Mouse (Mus musculus): ENCODE results near the gene Slc37a3. TPM values are rescaled to one million over a fixed set of nuclear protein-coding genes. Genes with fewer than 3 reads are reported as not detected.
"Not testable (repeated sequence)": the region's sequence is repeated elsewhere in the genome, so short reads cannot be mapped to it uniquely, and the experiment has no call there.

The Slc37a3 gene
- 7.4 and 11.0 TPM in 2 replicates for polyA plus RNA-seq (2012; ENCODE audit: insufficient read depth, insufficient read length, missing spikeins)

DNA sequence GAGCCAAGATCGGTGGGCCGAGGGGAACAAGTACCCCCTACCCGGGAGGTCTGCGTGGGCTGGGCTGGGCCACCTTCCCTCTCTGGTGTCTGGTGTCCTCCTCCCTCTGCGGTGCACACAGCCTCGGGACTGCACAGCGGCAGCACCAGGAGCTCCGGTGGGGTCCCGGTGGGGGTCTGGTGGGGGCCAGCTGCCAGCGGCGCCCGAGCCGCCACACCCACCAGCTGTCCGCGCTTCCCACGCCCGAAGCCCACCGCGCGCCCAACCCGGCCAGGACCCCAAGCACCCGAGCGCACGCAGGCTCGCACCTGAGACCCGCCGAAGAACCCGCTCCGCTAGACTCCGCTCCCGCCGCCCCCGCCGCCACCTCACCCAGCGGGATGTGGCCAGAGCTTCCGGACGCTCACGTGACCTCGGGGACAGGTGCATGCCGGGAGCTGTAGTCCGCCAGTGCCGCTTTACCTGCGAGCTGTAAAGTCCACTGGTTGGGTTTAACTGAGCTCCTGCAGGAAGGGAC lies at the start of gene Slc37a3:
TSS of gene Slc37a3 (minus strand) at position 365 of the 517 bp plus-strand sequence.
- peak within 1 kb of the TSS; percentile 70 for H3K4me3 ChIP-seq (ENCODE audit: insufficient read depth, low read depth, low read length)
- no peaks in the 10 kb centered on the region; the same call in 1 of the 2 replicates for H3K4me1 ChIP-seq (ENCODE audit: control insufficient read depth, insufficient read depth, insufficient read length, low read length)
- H3K27ac ChIP-seq (replicated peaks; ENCODE audit: low read depth, low read length): peak within 1 kb of the TSS; percentile 14; the same call in 1 of the 2 replicates

DNA sequence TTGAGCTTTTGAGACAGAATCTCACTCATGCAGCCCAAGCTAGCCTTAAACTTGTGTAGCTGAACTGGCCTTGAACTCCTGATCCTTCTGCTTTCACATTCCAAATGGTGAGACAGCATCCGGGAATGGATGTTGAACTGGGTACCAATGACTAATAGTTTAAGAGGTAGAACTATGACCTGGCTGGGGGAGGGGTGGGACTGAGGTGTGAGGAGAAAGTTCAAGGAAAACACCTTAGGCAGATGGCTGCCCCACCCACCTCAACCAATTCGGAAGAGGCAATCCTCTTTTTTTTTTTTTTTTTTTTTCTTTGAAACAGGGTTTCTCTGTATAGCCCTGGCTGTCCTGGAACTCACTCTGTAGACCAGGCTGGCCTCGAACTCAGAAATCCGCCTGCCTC lies 49.2 kb upstream of the Slc37a3 start:
- Histone ChIP-seq H3K27ac (replicated peaks; ENCODE audit: low read depth, low read length) (no peak overlapping the region), H3K4me3 (ENCODE audit: insufficient read depth, low read depth, low read length) (no peak overlapping the region), H3K4me1 (ENCODE audit: control insufficient read depth, insufficient read depth, insufficient read length, low read length) (no peaks in the 10 kb centered on the region)

DNA sequence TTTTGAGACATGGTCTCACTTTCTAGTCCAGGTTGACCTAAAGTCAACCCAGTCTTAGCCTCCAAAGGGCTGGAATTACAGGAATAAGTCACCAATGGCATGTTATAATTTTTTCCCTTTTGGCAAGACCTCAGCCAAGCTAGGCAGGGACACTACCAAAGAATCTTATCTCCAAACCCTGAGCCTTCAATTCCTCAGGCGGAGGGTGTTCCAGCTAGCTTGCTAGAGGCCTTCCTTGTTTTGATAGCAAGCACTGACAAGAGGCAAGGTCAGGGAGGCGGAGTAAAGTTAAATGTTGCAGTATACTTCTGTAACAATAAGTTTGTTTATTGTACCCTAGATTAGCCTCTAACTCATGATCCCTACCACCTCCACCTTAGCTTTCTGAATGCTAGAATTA lies 47.7 kb upstream of the Slc37a3 start:
- H3K4me3 ChIP-seq (ENCODE audit: insufficient read depth, low read depth, low read length): no peak overlapping the region
- no peaks in the 10 kb centered on the region for H3K4me1 ChIP-seq (ENCODE audit: control insufficient read depth, insufficient read depth, insufficient read length, low read length)
- H3K27ac ChIP-seq (replicated peaks; ENCODE audit: low read depth, low read length): no peak overlapping the region

DNA sequence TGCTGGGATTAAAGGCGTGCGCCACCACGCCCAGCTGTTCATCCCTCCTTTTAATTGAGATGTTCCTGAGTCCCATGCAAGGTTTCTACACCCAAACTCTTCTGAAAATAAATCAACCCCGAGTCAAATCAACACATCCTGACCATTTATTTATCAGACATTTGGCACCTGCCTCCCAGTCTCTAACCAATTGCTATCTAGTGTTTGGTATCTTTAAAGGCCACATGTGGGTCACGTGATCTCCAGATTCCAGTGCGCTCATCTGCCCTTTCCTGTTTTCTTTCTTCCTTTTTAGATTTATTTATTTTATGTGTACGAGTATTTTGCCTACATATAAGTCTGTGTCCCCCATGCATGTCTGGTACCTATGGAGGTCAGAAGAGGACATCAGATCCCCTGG lies 46.2 kb upstream of the Slc37a3 start:
- Histone ChIP-seq H3K4me3 (ENCODE audit: insufficient read depth, low read depth, low read length) (no peak overlapping the region), H3K4me1 (ENCODE audit: control insufficient read depth, insufficient read depth, insufficient read length, low read length) (no peaks in the 10 kb centered on the region), H3K27ac (replicated peaks; ENCODE audit: low read depth, low read length) (no peak overlapping the region)

DNA sequence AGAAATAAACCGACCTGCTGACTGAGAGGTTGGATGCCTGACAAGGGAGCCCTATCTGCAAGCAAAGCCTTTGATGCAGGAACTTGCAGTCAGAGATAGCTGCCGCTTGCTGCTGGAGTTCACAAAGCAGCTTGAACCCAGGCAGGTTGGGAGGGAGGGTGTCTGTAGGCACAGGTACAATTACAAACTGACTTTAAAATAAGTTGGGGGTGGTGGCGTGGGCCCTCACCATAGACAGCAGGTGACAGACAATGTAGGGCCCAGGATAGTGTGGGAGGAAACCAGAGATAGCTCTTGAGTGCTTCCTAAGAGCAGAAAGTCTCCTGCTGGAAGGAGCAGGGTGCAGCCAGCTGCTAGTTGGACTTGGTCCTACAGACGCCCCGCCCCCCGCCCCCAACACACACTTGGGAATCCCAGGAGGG lies 45.7 kb upstream of the Slc37a3 start:
- Histone ChIP-seq H3K27ac (replicated peaks; ENCODE audit: low read depth, low read length) (no peak overlapping the region), H3K4me1 (ENCODE audit: control insufficient read depth, insufficient read depth, insufficient read length, low read length) (no peaks in the 10 kb centered on the region; the same call in 1 of the 2 replicates), H3K4me3 (ENCODE audit: insufficient read depth, low read depth, low read length) (no peak overlapping the region)

DNA sequence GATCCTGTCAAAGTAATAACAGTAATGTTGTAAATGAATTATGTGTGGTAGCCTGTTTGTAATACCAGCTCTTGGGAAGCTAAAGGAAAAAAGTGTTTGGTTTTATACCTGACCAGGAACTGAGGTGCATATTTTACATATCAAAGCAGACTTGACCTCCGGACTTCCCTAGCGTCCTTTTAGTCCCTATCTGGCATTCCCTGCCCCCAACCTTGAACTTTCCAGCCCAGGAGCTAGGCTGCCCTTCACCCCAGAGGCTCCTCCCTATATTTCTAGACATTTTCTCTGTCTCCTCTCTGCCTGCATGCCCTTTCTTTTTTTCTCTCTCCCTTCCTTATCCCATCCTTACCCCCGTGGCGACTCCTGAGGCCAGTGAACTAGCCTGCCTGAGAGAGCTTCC lies 43.4 kb upstream of the Slc37a3 start:
- Histone ChIP-seq H3K27ac (replicated peaks; ENCODE audit: low read depth, low read length) (no peak overlapping the region), H3K4me1 (ENCODE audit: control insufficient read depth, insufficient read depth, insufficient read length, low read length) (no peaks in the 10 kb centered on the region; the same call in 1 of the 2 replicates), H3K4me3 (ENCODE audit: insufficient read depth, low read depth, low read length) (no peak overlapping the region)

DNA sequence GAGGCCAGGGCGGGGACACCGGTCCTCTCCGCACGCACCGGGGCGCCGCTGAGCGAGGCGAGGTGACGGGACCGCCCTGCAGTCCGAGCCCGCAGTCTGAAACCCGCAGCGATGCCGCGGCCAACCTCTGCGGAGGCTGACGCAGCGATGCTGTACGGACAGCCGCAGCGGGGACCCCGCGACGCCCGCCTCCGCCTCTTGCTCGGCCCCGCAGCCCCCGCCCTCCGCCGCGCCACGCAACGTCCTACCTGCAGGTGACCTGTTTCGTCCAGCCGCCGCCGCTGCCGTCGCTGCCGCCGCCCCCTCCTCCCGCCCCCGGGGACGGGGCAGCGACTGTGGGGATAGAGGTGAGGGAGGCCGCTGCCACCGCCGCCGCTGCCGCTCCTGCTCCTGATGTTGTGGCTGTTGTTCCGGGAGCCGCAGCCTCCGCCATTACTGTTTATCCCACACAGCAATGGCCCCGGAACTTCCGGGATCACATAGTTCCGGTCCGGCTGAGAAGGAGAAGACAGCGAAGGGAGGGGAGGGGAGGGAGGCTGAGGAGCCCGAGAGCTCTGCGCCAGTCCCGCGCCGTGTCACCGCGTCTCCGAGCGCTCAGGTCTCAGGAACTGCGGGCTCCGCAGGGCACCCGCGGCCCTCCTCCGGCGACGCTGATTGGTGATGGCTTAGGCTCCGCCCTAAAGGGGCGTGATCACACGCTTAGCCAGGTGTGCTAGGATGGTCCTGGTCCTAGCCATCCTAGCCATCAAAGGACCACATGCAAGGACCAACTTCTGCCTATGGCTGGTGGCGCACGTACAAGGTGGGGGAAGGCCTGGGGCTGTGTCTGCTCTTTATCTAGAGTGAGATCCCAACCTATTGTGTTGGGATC lies 42.6 kb upstream of the Slc37a3 start, which contains the start of gene Mkrn1:
TSS of gene Mkrn1 (minus strand) at position 612 of the 871 bp plus-strand sequence.
- Histone ChIP-seq H3K4me1 (ENCODE audit: control insufficient read depth, insufficient read depth, insufficient read length, low read length) (no peaks in the 10 kb centered on the region; the same call in 1 of the 2 replicates), H3K4me3 (ENCODE audit: insufficient read depth, low read depth, low read length) (peak within 1 kb of the TSS; percentile 77), H3K27ac (replicated peaks; ENCODE audit: low read depth, low read length) (no peak within 1 kb of the TSS)

DNA sequence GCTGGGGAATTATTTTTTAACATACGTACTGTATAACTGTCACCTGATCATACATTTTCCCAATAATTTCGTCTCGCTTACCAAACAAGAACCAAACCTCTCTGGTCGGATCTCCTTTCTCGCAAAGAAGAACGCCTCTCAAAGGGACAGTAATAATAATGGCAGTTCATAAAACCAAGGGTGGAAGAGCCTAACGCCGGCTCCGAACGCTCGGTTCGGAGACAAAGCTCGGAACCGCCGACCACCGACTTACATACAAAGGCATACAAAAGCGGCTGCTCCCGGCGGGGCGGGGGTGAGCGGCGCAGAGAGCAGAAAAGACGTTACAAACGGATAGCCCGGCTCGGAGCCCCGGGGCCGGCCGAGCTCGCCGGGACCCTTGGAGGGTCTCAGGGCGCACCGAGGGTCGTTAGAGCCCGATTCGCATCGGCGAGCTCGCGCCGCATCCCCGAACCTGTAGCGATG lies 41.9 kb upstream of the Slc37a3 start:
- Histone ChIP-seq H3K4me3 (ENCODE audit: insufficient read depth, low read depth, low read length) (peak overlapping the region; percentile 77), H3K4me1 (ENCODE audit: control insufficient read depth, insufficient read depth, insufficient read length, low read length) (no peaks in the 10 kb centered on the region; the same call in 1 of the 2 replicates), H3K27ac (replicated peaks; ENCODE audit: low read depth, low read length) (no peak overlapping the region)

DNA sequence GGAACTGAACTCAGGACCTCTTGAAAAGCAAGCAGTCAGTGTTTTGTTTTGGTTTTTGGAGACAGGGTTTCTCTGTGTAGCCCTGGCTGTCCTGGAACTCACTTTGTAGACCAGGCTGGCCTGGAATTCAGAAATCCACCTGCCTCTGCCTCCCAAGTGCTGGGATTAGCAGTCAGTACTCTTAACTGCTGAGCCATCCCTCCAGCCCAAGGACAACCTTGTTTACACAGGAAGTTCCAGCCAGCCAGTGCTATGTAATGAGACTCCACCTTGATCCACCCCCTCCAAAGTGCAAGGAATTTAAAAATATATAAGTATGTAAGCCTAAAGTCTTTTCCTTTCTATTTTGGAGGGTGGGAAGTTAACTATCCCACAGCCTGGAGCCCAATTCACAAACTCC lies 39.2 kb upstream of the Slc37a3 start:
- H3K27ac ChIP-seq (replicated peaks; ENCODE audit: low read depth, low read length); H3K4me3 ChIP-seq (ENCODE audit: insufficient read depth, low read depth, low read length); H3K4me1 ChIP-seq (ENCODE audit: control insufficient read depth, insufficient read depth, insufficient read length, low read length): not testable (repeated sequence)

DNA sequence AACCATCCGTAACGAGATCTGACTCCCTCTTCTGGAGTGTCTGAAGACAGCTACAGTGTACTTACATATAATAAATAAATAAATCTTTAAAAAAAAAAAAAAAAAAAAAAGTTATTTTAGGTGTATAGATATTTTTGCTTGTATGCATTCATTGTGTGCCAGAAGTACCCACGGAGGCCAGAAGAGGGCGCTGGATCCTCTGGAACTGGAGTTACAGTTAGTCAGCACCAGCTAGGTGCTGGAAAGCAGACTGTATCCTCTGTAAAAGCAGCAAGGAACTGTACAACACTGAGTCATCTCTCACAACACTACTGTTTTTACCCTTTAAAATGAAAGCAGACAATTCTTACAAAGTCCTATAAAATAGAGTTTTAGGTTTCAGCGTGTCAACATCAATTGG lies 38.3 kb upstream of the Slc37a3 start:
- H3K4me3 ChIP-seq (ENCODE audit: insufficient read depth, low read depth, low read length): no peak overlapping the region
- H3K4me1 ChIP-seq (ENCODE audit: control insufficient read depth, insufficient read depth, insufficient read length, low read length): no peaks in the 10 kb centered on the region; the same call in 1 of the 2 replicates
- H3K27ac ChIP-seq (replicated peaks; ENCODE audit: low read depth, low read length): no peak overlapping the region

DNA sequence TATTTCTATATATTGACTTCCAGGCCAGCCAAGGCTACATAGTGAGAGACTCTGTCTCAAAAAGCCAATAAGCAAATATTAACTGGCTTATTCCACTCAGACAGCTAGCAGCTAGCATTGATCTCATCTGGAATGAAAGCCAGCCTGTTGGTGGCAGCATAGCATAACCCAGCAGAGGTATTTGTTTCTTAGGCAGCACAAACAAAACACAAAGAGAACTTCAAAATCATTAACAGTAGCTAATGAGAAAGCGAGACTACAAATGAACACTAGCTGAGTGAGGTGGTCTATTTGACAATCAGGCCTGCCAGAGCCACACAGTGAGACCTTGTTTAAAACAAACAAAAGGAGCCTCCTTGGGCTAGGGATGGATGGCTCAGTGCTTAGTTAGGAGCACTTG lies 36.6 kb upstream of the Slc37a3 start:
- H3K4me1 ChIP-seq (ENCODE audit: control insufficient read depth, insufficient read depth, insufficient read length, low read length): no peaks in the 10 kb centered on the region; the same call in 1 of the 2 replicates
- H3K4me3 ChIP-seq (ENCODE audit: insufficient read depth, low read depth, low read length): no peak overlapping the region
- H3K27ac ChIP-seq (replicated peaks; ENCODE audit: low read depth, low read length): no peak overlapping the region

DNA sequence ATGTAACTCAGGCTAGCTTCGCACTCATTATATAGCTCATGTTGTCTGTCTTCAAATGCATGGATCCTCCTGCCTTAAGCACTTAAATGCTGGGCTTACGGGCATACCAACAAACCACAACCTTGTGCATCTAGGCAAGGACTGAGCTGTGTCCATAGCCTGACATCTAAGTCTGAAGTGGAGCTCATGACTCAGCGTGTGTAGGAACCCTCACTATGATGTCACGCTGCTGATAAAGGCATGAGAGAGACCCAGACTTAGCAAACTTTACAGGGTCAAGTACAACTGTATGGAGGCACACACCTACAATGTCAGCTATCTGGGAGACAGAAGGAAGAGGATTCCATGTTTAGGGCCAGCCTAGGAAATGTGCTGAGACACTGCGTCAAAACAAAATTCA lies 29.0 kb upstream of the Slc37a3 start:
- no peaks in the 10 kb centered on the region for H3K4me1 ChIP-seq (ENCODE audit: control insufficient read depth, insufficient read depth, insufficient read length, low read length)
- H3K27ac ChIP-seq (replicated peaks; ENCODE audit: low read depth, low read length): no peak overlapping the region
- H3K4me3 ChIP-seq (ENCODE audit: insufficient read depth, low read depth, low read length): no peak overlapping the region

DNA sequence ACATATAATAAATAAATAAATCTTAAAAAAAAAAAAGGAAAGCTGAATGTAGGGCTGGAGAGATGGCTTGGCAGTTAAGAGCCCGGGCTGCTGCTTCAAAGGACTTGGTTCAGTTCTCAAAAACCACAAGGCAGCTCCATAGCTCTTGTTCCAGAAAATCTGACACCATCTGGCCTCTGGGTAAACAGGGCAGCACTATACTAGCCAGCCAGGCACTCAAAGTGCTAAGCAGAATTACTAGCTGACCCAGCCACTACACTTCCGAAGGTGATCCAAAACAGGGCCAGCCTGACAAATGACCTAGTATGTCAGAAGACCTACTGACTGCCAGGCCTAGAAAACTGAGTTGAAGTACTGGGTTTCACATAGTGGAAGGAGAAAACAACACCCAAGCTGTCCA lies 25.7 kb upstream of the Slc37a3 start:
- H3K4me3 ChIP-seq (ENCODE audit: insufficient read depth, low read depth, low read length): no peak overlapping the region
- no peaks in the 10 kb centered on the region for H3K4me1 ChIP-seq (ENCODE audit: control insufficient read depth, insufficient read depth, insufficient read length, low read length)

DNA sequence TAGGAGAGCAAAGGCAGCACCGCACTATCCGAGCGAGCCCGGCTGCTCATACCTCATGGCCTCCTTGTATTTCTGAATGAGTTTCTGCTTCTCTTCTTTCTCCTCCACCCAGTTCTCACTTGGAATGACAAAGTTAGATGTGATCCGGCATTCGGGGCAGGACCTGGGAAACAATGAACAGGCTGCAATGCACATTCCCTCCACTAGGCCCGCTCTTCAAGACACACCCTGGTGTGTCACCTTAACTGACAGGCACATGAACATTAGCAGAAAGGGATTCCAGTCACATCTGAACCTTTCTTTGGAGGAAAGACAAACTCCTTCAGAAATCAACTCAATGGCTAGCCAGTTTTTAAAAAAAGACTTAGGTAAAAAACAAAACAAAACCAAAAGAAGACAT lies 22.9 kb upstream of the Slc37a3 start:
- no peak overlapping the region for H3K4me3 ChIP-seq (ENCODE audit: insufficient read depth, low read depth, low read length)
- H3K27ac ChIP-seq (replicated peaks; ENCODE audit: low read depth, low read length): no peak overlapping the region
- H3K4me1 ChIP-seq (ENCODE audit: control insufficient read depth, insufficient read depth, insufficient read length, low read length): no peaks in the 10 kb centered on the region

More for the DNA sequence above, 25.7 kb upstream of the Slc37a3 start:
- no peak overlapping the region for H3K27ac ChIP-seq (replicated peaks; ENCODE audit: low read depth, low read length)

DNA sequence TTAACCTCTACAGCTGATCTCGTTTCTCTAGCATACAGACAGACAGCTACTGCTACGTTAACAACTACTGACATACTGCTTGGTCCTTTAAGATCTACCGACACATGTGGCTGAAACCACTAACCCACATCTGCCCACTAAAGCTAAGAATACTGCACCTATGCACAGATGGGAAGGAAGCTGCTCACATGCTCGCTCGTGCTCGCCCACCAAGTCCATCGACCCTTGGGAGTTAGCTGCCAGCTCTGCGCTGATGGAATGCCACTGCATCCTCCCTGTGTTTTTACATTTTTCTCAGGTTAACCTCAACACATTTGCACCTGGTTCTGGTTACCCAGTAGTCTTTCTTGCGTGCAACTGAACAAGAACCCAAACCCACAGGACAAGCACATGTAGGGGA lies 20.9 kb upstream of the Slc37a3 start:
- Histone ChIP-seq H3K27ac (replicated peaks; ENCODE audit: low read depth, low read length) (no peak overlapping the region), H3K4me1 (ENCODE audit: control insufficient read depth, insufficient read depth, insufficient read length, low read length) (no peaks in the 10 kb centered on the region), H3K4me3 (ENCODE audit: insufficient read depth, low read depth, low read length) (no peak overlapping the region)
